Mouse (Mus musculus) bone marrow macrophage, adult 2 months (primary cell): ENCODE results near the gene Stim1.

ENCODE experiments used
- CTCF ChIP-seq: IDR thresholded peaks from 2 replicates; pipeline ENCODE4 v1.5.1; 2012; ENCODE audit warnings: low read depth, mild to moderate bottlenecking, low read length, moderate library complexity
- POLR2A ChIP-seq: IDR thresholded peaks from 2 replicates; pipeline ENCODE4 v1.6.1; 2012; ENCODE audit warnings: mild to moderate bottlenecking, low read depth, low read length, borderline replicate concordance

- TF ChIP-seq CTCF (no peak), POLR2A (no peak)
Measured at GRCm38 (mm10) chr7:102246265-102246664, 21.3 kb upstream of the Stim1 start.
